Mouse (Mus musculus): Measurements from ENCODE around the gene Cacna1h.

DNA sequence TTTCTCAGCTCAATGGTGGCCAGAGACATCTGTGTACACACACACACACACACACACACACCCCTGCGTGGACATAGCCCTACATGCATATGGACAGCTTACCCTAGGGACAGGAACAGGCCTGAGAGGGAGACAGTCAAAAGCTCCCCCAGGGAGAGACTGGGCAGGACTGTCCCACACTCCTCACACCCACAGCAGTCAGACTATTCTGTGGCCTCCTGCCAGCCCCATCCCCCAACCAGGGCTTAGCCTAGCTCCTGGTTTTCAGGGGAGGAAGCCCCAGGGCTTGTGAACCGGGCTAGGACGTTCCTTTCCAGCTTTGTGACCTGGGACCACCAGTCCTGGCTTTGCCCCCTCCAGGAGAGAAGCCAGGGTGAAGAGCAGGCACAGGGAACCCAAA, 17.4 kb downstream of the Cacna1h start:
- TF ChIP-seq POLR2A (IDR thresholded peaks at IDR 0.05; ENCODE audit: borderline replicate concordance, control insufficient read depth, low read depth, low read length) (no peak), CTCF (IDR thresholded peaks at IDR 0.05; ENCODE audit: control insufficient read depth, insufficient read depth, low read length) (no peak)

Measured in bone marrow, adult 2 months (tissue).